In the genomic region with DNA sequence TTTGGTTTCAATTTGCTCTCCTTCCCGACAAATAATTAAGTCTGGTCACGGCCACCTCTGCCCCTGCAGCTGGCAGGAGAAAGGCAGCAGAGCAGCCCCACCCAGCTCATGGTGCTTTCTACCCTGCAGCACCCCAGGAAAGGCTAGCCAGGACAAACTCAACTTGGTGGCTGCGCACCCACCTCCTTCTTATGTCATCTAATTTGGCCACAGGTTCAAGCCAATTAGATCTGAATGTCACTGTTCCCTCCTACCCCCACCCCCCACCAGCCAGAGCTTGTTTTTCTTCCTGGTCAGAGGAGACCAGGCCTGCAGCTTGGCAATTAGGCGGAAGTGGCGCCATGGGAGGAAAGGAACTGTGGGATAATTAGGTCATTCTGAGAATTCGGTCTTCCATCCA, we compare ENCODE assay signal across 11 mouse cellular contexts.
A peak's percentile ranks its signal among the peaks of the same experiment; 100 is the strongest.
DNase-seq lines count a peak whose midpoint lies in the region; ATAC-seq and TF ChIP-seq lines count a peak whose summit lies in the region.
"Had no signal": no experiment of that assay in that cellular context is flagged by ENCODE, and none has a peak within 500 bp of the region (broad histone marks: within the 10 kb centered on the region; RNA-seq: fewer than 3 reads in every experiment).

No protein-coding gene starts in this region.

- no peak for TF ChIP-seq CTCF in lung, adult 2 months (IDR thresholded peaks at IDR 0.05; ENCODE audit: insufficient read depth, low read length)

- no peak for TF ChIP-seq POLR2A in lung, adult 2 months (IDR thresholded peaks at IDR 0.05; ENCODE audit: borderline replicate concordance, extremely low read depth, low read depth, low read length)

- peaks cover 3% of the 10 kb centered on the region; the same call in 1 of the 2 replicates for H3K9me3 ChIP-seq in lung, embryonic 16.5 days (ENCODE audit: control insufficient read depth, low read length)
- no peaks in the 10 kb centered on the region for H3K9me3 ChIP-seq in embryonic facial prominence, embryonic 15.5 days (replicated peaks)
- no peaks in the 10 kb centered on the region for H3K9me3 ChIP-seq in neural tube, embryonic 14.5 days (ENCODE audit: control insufficient read depth, low read length)
- peaks cover 3% of the 10 kb centered on the region for H3K9me3 ChIP-seq in liver, embryonic 12.5 days (replicated peaks)
- H3K9me3 ChIP-seq: liver, embryonic 15.5 days had no signal

- no peak for DNase-seq in lung, adult 2 months
- peak; percentile 6 for DNase-seq in kidney, adult 9 months
- DNase-seq in thymus, postnatal 10 days (ENCODE audit: low spot score in 2 of 2) = no peak
- DNase-seq: adrenal gland, postnatal 25 days; heart, postnatal 36 days; spleen, adult 18-20 months had no signal

- H3K4me1 ChIP-seq in lung, embryonic 16.5 days (replicated peaks; ENCODE audit: control insufficient read depth, insufficient read depth, low read length) = peaks cover 10% of the 10 kb centered on the region
- no peaks in the 10 kb centered on the region for H3K4me1 ChIP-seq in lung, adult 2 months (ENCODE audit: control insufficient read depth, insufficient read depth, low read length)
- peaks cover 12% of the 10 kb centered on the region; the same call in 1 of the 2 replicates for H3K4me1 ChIP-seq in embryonic facial prominence, embryonic 15.5 days
- H3K4me1 ChIP-seq in neural tube, embryonic 14.5 days (ENCODE audit: control insufficient read depth, insufficient read depth, low read length) = peaks cover 8% of the 10 kb centered on the region; the same call in 1 of the 2 replicates
- no peaks in the 10 kb centered on the region for H3K4me1 ChIP-seq in liver, embryonic 12.5 days
- H3K4me1 ChIP-seq: liver, embryonic 15.5 days had no signal

- H3K27ac ChIP-seq in lung, embryonic 16.5 days (ENCODE audit: low read length) = peak overlapping the region; percentile 52
- 0 out of 2 replicates have a peak overlapping the region, but pooled peaks have one; percentile 17 for H3K27ac ChIP-seq in embryonic facial prominence, embryonic 15.5 days (replicated peaks)
- H3K27ac ChIP-seq in neural tube, embryonic 14.5 days (ENCODE audit: low read depth, low read length) = peak overlapping the region; percentile 55; the same call in 1 of the 2 replicates
- no peak overlapping the region for H3K27ac ChIP-seq in liver, embryonic 12.5 days
- H3K27ac ChIP-seq: liver, embryonic 15.5 days had no signal

- no peaks in the 10 kb centered on the region for H3K27me3 ChIP-seq in lung, embryonic 16.5 days (ENCODE audit: control insufficient read depth, insufficient read depth, low read depth, low read length)
- H3K27me3 ChIP-seq in embryonic facial prominence, embryonic 15.5 days = no peaks in the 10 kb centered on the region
- no peaks in the 10 kb centered on the region for H3K27me3 ChIP-seq in neural tube, embryonic 14.5 days (ENCODE audit: control insufficient read depth, insufficient read depth, low read length)
- no peaks in the 10 kb centered on the region for H3K27me3 ChIP-seq in liver, embryonic 12.5 days (replicated peaks)
- H3K27me3 ChIP-seq: liver, embryonic 15.5 days had no signal

- H3K9ac ChIP-seq in lung, embryonic 16.5 days (ENCODE audit: low read length) = no peak overlapping the region
- H3K9ac ChIP-seq in embryonic facial prominence, embryonic 15.5 days = no peak overlapping the region
- no peak overlapping the region for H3K9ac ChIP-seq in neural tube, embryonic 14.5 days (replicated peaks; ENCODE audit: low read depth, low read length)
- H3K9ac ChIP-seq in liver, embryonic 12.5 days = no peak overlapping the region
- H3K9ac ChIP-seq: liver, embryonic 15.5 days had no signal

- 75% methylated on average over 6 of the region's 6 CpGs for WGBS in lung, embryonic 16.5 days
- 76% methylated on average over 6 of the region's 6 CpGs for WGBS in lung, adult 2 months
- WGBS in embryonic facial prominence, embryonic 15.5 days = 37% methylated on average over 6 of the region's 6 CpGs
- 48% methylated on average over 6 of the region's 6 CpGs for WGBS in neural tube, embryonic 14.5 days
- 68% methylated on average over 6 of the region's 6 CpGs for WGBS in liver, embryonic 12.5 days (ENCODE audit: insufficient replicate concordance)

- no peak; the same call in 1 of the 2 replicates for ATAC-seq in lung, embryonic 16.5 days (ENCODE audit: low read depth)
- ATAC-seq in embryonic facial prominence, embryonic 15.5 days (ENCODE audit: insufficient number of reproducible peaks, low FRiP score, low TSS enrichment, low read depth) = peak; percentile 34; the same call in 1 of the 2 replicates
- ATAC-seq in neural tube, embryonic 14.5 days (ENCODE audit: low read depth) = no peak
- no peak for ATAC-seq in liver, embryonic 12.5 days

- peaks cover 3% of the 10 kb centered on the region for H3K36me3 ChIP-seq in lung, embryonic 16.5 days (ENCODE audit: control insufficient read depth, insufficient read depth, low read length)
- H3K36me3 ChIP-seq in embryonic facial prominence, embryonic 15.5 days = no peaks in the 10 kb centered on the region; the same call in 1 of the 2 replicates
- H3K36me3 ChIP-seq in neural tube, embryonic 14.5 days (ENCODE audit: control insufficient read depth, insufficient read depth, low read length) = no peaks in the 10 kb centered on the region
- H3K36me3 ChIP-seq in liver, embryonic 12.5 days = no peaks in the 10 kb centered on the region; the same call in 1 of the 2 replicates
- H3K36me3 ChIP-seq: liver, embryonic 15.5 days had no signal

- 0 out of 2 replicates have a peak overlapping the region, but pooled peaks have one; percentile 7 for H3K4me2 ChIP-seq in lung, embryonic 16.5 days (ENCODE audit: low read depth, low read length)
- peak overlapping the region; percentile 26 for H3K4me2 ChIP-seq in embryonic facial prominence, embryonic 15.5 days (replicated peaks)
- no peak overlapping the region for H3K4me2 ChIP-seq in neural tube, embryonic 14.5 days (ENCODE audit: low read depth, low read length)
- no peak overlapping the region for H3K4me2 ChIP-seq in liver, embryonic 12.5 days
- H3K4me2 ChIP-seq: liver, embryonic 15.5 days had no signal

- no peak overlapping the region for H3K4me3 ChIP-seq in lung, embryonic 16.5 days (ENCODE audit: low read length)
- H3K4me3 ChIP-seq in lung, adult 2 months (replicated peaks; ENCODE audit: extremely low read depth, low read depth, low read length) = no peak overlapping the region
- no peak overlapping the region for H3K4me3 ChIP-seq in embryonic facial prominence, embryonic 15.5 days (replicated peaks)
- no peak overlapping the region for H3K4me3 ChIP-seq in neural tube, embryonic 14.5 days (ENCODE audit: low read depth, low read length)
- no peak overlapping the region for H3K4me3 ChIP-seq in liver, embryonic 12.5 days
- H3K4me3 ChIP-seq: liver, embryonic 15.5 days had no signal

Comparison
In these comparisons a context has a peak if more than half of its experiments do, and no peak if none do; other contexts are left out.
1. H3K4me2 ChIP-seq: peak in lung, embryonic 16.5 days (single experiment) and embryonic facial prominence, embryonic 15.5 days (single experiment); none in neural tube, embryonic 14.5 days (single experiment) and liver, embryonic 12.5 days (single experiment).